8 mouse cellular contexts compared by ENCODE assay signal in the genomic region with DNA sequence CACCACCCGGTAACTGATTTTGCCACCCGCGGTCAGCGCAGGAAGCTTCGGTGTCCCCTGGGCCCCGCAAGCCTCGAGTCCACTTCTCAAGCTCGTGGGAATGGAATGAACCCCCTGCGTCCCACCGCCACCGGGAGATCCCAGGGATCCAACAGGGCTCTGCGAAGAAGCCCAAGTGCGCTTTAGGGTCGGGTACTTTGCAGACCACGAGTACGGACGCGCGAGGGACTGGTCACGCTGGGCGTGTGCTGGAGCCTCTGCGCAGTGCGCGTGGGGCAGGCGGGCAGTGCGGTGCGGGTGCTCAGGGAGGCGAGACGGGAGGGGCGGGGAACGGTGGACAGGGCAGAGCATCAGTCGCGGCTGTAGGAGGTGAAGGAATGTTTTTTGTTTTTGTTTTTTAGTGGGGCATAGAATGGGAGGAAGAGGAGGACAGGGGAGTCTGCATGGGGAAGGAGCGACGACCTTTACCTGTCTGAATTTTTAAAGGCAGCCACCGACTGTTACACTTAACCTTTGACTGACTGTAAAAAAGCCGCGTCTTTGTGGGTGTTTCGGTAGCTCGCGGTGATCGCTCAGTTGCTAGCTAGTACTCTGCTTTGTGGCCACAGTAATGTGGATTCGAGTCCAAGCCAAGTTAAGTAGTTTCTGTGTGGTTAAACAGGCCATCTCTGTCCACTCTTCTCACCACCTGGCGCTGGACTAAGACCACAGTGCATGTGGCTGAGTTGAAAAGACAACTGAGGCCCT. TPM values are rescaled to one million over a fixed set of nuclear protein-coding genes. Genes with fewer than 3 reads are reported as not detected.
A peak's percentile ranks its signal among the peaks of the same experiment; 100 is the strongest.
DNase-seq lines count a peak whose midpoint lies in the region; ATAC-seq lines count a peak whose summit lies in the region.

No protein-coding gene starts in this region.

- 0 out of 2 replicates have a peak overlapping the region, but pooled peaks have one; percentile 49 for H3K27ac ChIP-seq in heart, embryonic 10.5 days

- no peaks in the 10 kb centered on the region for H3K9me3 ChIP-seq in heart, embryonic 10.5 days

- peaks cover 70% of the 10 kb centered on the region for H3K27me3 ChIP-seq in heart, embryonic 10.5 days (ENCODE audit: insufficient read depth, poor library complexity, severe bottlenecking)

- no peak for DNase-seq in heart, embryonic 10.5 days (ENCODE audit: low spot score)
- DNase-seq in heart, adult 9 months (ENCODE audit: low spot score in 2 of 2) = no peak
- peak; percentile 38 for DNase-seq in embryo, embryonic 9.5 days (ENCODE audit: extremely low spot score)
- peak; percentile 28 for DNase-seq in induced T-regulatory cell, adult 2 months (ENCODE audit: low read depth)
- no peak for DNase-seq in cerebellum, postnatal 25 days
- no peak for DNase-seq in urinary bladder, postnatal 36 days (ENCODE audit: low spot score in 2 of 2)
- DNase-seq in frontal cortex, adult 2 months (ENCODE audit: extremely low spot score in 1 of 2, low spot score in 1 of 2) = no peak

- WGBS in heart, embryonic 10.5 days = 2% methylated on average over 44 of the region's 44 CpGs

- peaks cover 9% of the 10 kb centered on the region for H3K4me1 ChIP-seq in heart, embryonic 10.5 days

- ATAC-seq in monocyte, adult 5-6 weeks (replicated peaks; ENCODE audit: insufficient number of reproducible peaks, low FRiP score, low TSS enrichment, poor library complexity, severe bottlenecking) = peak; percentile 43

- H3K4me3 ChIP-seq in heart, embryonic 10.5 days = peak overlapping the region; percentile 69

- H3K36me3 ChIP-seq in heart, embryonic 10.5 days = no peaks in the 10 kb centered on the region

RNA-seq across cellular contexts. Expression of a gene that starts 23.0 kb away (rescaled TPM):
- polyA plus RNA-seq in heart, embryonic 10.5 days (2016; fragmentation: Nextera tagmentation; extraction: Ambion mirVana) = 0.49 TPM in 1 of 2 replicates, not detected in the other
- not detected in 3 replicates for total RNA-seq in monocyte, adult 5-6 weeks (2017)
- polyA plus RNA-seq in frontal cortex, adult 2 months (2012; rRNA removed) = not detected in 2 replicates

RNA-seq across cellular contexts. Expression of a gene that starts 49.9 kb away (rescaled TPM):
- 5.5 and 8.9 TPM in 2 replicates for polyA plus RNA-seq in heart, embryonic 10.5 days (2016; fragmentation: Nextera tagmentation; extraction: Ambion mirVana)
- total RNA-seq in monocyte, adult 5-6 weeks (2017) = 0.64 TPM in 1 of 3 replicates, not detected in the others
- 0.60 and 1.1 TPM in 2 replicates for polyA plus RNA-seq in frontal cortex, adult 2 months (2012; rRNA removed)

Comparison
In these comparisons a context has a peak if more than half of its experiments do, and no peak if none do; other contexts are left out.
1. DNase-seq: peak in embryo, embryonic 9.5 days (single experiment) and induced T-regulatory cell, adult 2 months (single experiment); none in heart, embryonic 10.5 days (single experiment), heart, adult 9 months (0 of 2), cerebellum, postnatal 25 days (0 of 2), urinary bladder, postnatal 36 days (0 of 2) and frontal cortex, adult 2 months (0 of 2).